Mouse (Mus musculus): Measurements from ENCODE around the gene Mbnl2.

GRCm38 (mm10) chr14:120277081-120277656 lies 1.7 kb downstream of the Mbnl2 start:
- TF ChIP-seq CTCF (IDR thresholded peaks at IDR 0.05; ENCODE audit: borderline replicate concordance, insufficient read depth, low read depth, low read length) (no peak), POLR2A (IDR thresholded peaks at IDR 0.05; ENCODE audit: borderline replicate concordance, insufficient read depth, low read length) (no peak)
